Comparison of ENCODE assay signal across 9 mouse cellular contexts in the genomic region with DNA sequence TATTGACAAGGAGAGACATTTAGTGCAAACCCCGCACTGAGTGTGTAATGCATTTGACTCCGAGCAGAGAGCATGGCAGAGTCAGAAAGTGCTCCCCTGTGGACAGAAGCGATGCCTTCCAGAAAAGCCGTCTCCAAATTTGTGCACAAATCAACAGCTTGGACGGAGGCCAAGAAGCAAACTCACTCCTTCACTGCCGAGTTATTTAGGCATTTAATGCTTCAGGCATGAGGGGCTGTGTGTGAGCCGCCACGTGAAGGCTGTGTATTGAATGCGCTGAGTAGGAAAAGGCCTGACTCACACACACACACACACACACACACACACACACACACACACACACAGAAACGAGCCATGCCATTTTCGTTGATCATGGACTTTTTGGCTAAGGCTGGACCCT.
A peak's percentile ranks its signal among the peaks of the same experiment; 100 is the strongest.
DNase-seq lines count a peak whose midpoint lies in the region; ATAC-seq and TF ChIP-seq lines count a peak whose summit lies in the region.
"Had no signal": no experiment of that assay in that cellular context is flagged by ENCODE, and none has a peak within 500 bp of the region (broad histone marks: within the 10 kb centered on the region; RNA-seq: fewer than 3 reads in every experiment).

No protein-coding gene starts in this region.

- H3K36me3 ChIP-seq in hindbrain, embryonic 15.5 days: no peaks in the 10 kb centered on the region
- no peaks in the 10 kb centered on the region for H3K36me3 ChIP-seq in hindbrain, embryonic 11.5 days (ENCODE audit: control insufficient read depth, insufficient read depth, low read length)
- no peaks in the 10 kb centered on the region for H3K36me3 ChIP-seq in heart, embryonic 15.5 days
- no peaks in the 10 kb centered on the region for H3K36me3 ChIP-seq in limb, embryonic 15.5 days
- H3K36me3 ChIP-seq in thymus, adult 2 months (ENCODE audit: control insufficient read depth, insufficient read depth, low read length): no peaks in the 10 kb centered on the region
- H3K36me3 ChIP-seq: G1E had no signal

- peak; percentile 71 for ATAC-seq in hindbrain, embryonic 15.5 days (ENCODE audit: low FRiP score, low read depth)
- no peak for ATAC-seq in hindbrain, embryonic 11.5 days (ENCODE audit: low FRiP score)
- peak; percentile 70; the same call in 1 of the 2 replicates for ATAC-seq in heart, embryonic 15.5 days (replicated peaks; ENCODE audit: insufficient number of reproducible peaks, insufficient read depth, low FRiP score, low read depth)
- ATAC-seq in limb, embryonic 15.5 days (ENCODE audit: insufficient number of reproducible peaks, low FRiP score, low TSS enrichment, low read depth): 0 out of 2 replicates have a peak, but pooled peaks have one; percentile 63

- TF ChIP-seq POLR2A in thymus, adult 2 months (IDR thresholded peaks at IDR 0.05; ENCODE audit: control insufficient read depth, extremely low read depth, insufficient read depth, low read length, poor library complexity): no peak

- no peak overlapping the region for H3K27ac ChIP-seq in hindbrain, embryonic 15.5 days (replicated peaks)
- no peak overlapping the region for H3K27ac ChIP-seq in hindbrain, embryonic 11.5 days (ENCODE audit: low read depth, low read length)
- H3K27ac ChIP-seq in heart, embryonic 15.5 days: peak overlapping the region; percentile 61
- H3K27ac ChIP-seq in limb, embryonic 15.5 days: no peak overlapping the region
- H3K27ac ChIP-seq in thymus, adult 2 months (ENCODE audit: control insufficient read depth, insufficient read depth, low read length): no peak overlapping the region

- H3K4me2 ChIP-seq in hindbrain, embryonic 15.5 days: peak overlapping the region; percentile 11
- no peak overlapping the region for H3K4me2 ChIP-seq in hindbrain, embryonic 11.5 days (replicated peaks; ENCODE audit: low read depth, low read length)
- no peak overlapping the region for H3K4me2 ChIP-seq in heart, embryonic 15.5 days
- 0 out of 2 replicates have a peak overlapping the region, but pooled peaks have one; percentile 1 for H3K4me2 ChIP-seq in limb, embryonic 15.5 days

- 26% methylated on average over 11 of the region's 11 CpGs for WGBS in hindbrain, embryonic 15.5 days
- WGBS in hindbrain, embryonic 11.5 days: 76% methylated on average over 11 of the region's 11 CpGs
- WGBS in heart, embryonic 15.5 days: 20% methylated on average over 11 of the region's 11 CpGs
- 11% methylated on average over 11 of the region's 11 CpGs for WGBS in limb, embryonic 15.5 days
- WGBS in thymus, adult 2 months: 88% methylated on average over 11 of the region's 11 CpGs

- H3K9me3 ChIP-seq in hindbrain, embryonic 15.5 days: no peaks in the 10 kb centered on the region
- H3K9me3 ChIP-seq in hindbrain, embryonic 11.5 days (ENCODE audit: control insufficient read depth, low read length): no peaks in the 10 kb centered on the region
- H3K9me3 ChIP-seq in heart, embryonic 15.5 days (replicated peaks): no peaks in the 10 kb centered on the region
- H3K9me3 ChIP-seq in limb, embryonic 15.5 days: no peaks in the 10 kb centered on the region
- H3K9me3 ChIP-seq: G1E had no signal

- H3K4me3 ChIP-seq in hindbrain, embryonic 15.5 days: no peak overlapping the region
- H3K4me3 ChIP-seq in hindbrain, embryonic 11.5 days (ENCODE audit: low read depth, low read length): no peak overlapping the region
- no peak overlapping the region for H3K4me3 ChIP-seq in heart, embryonic 15.5 days
- no peak overlapping the region for H3K4me3 ChIP-seq in limb, embryonic 15.5 days
- H3K4me3 ChIP-seq in thymus, adult 2 months (ENCODE audit: control insufficient read depth, insufficient read depth, low read length): no peak overlapping the region

- no peak for TF ChIP-seq CTCF in thymus, adult 2 months (IDR thresholded peaks at IDR 0.05; ENCODE audit: borderline replicate concordance, control insufficient read depth, extremely low read depth, insufficient read depth, low read length, poor library complexity)

- no peak overlapping the region for H3K9ac ChIP-seq in hindbrain, embryonic 15.5 days
- H3K9ac ChIP-seq in hindbrain, embryonic 11.5 days (ENCODE audit: low read depth, low read length): no peak overlapping the region
- H3K9ac ChIP-seq in heart, embryonic 15.5 days: no peak overlapping the region
- no peak overlapping the region for H3K9ac ChIP-seq in limb, embryonic 15.5 days

- no peaks in the 10 kb centered on the region for H3K27me3 ChIP-seq in hindbrain, embryonic 15.5 days
- no peaks in the 10 kb centered on the region for H3K27me3 ChIP-seq in hindbrain, embryonic 11.5 days (ENCODE audit: control insufficient read depth, insufficient read depth, low read length)
- no peaks in the 10 kb centered on the region for H3K27me3 ChIP-seq in heart, embryonic 15.5 days
- H3K27me3 ChIP-seq in limb, embryonic 15.5 days: no peaks in the 10 kb centered on the region
- H3K27me3 ChIP-seq in thymus, adult 2 months (ENCODE audit: control insufficient read depth, insufficient read depth, low read length): no peaks in the 10 kb centered on the region

- DNase-seq in hindbrain, embryonic 11.5 days (ENCODE audit: low spot score): no peak
- DNase-seq in Muller cell, postnatal 12 days (ENCODE audit: inconsistent ontology term): peak; percentile 66
- DNase-seq in cerebellum, adult 11 months: peak; percentile 46
- DNase-seq in thymus, adult 2 months: no peak
- DNase-seq in thymus, postnatal 4 days: no peak

- H3K4me1 ChIP-seq in hindbrain, embryonic 15.5 days (replicated peaks): peaks cover 6% of the 10 kb centered on the region; the same call in 1 of the 2 replicates
- H3K4me1 ChIP-seq in hindbrain, embryonic 11.5 days (replicated peaks; ENCODE audit: control insufficient read depth, insufficient read depth, low read length): no peaks in the 10 kb centered on the region
- H3K4me1 ChIP-seq in heart, embryonic 15.5 days (replicated peaks): peaks cover 27% of the 10 kb centered on the region
- peaks cover 8% of the 10 kb centered on the region for H3K4me1 ChIP-seq in limb, embryonic 15.5 days
- H3K4me1 ChIP-seq in thymus, adult 2 months (replicated peaks; ENCODE audit: control insufficient read depth, insufficient read depth, low read length): peaks cover 14% of the 10 kb centered on the region

Comparison
In these comparisons a context has a peak if more than half of its experiments do, and no peak if none do; other contexts are left out.
1. H3K4me2 ChIP-seq: peak in hindbrain, embryonic 15.5 days (single experiment) and limb, embryonic 15.5 days (single experiment); none in hindbrain, embryonic 11.5 days (single experiment) and heart, embryonic 15.5 days (single experiment).
2. DNase-seq: peak in Muller cell, postnatal 12 days (single experiment) and cerebellum, adult 11 months (single experiment); none in hindbrain, embryonic 11.5 days (single experiment), thymus, adult 2 months (single experiment) and thymus, postnatal 4 days (single experiment).